Mouse (Mus musculus): ENCODE results near the gene Abcc4. TPM values are rescaled to one million over a fixed set of nuclear protein-coding genes. Genes with fewer than 3 reads are reported as not detected.

Abcc4 gene
- polyA plus RNA-seq, 1 experiment from 2014 or later, result 2.0 TPM

DNA sequence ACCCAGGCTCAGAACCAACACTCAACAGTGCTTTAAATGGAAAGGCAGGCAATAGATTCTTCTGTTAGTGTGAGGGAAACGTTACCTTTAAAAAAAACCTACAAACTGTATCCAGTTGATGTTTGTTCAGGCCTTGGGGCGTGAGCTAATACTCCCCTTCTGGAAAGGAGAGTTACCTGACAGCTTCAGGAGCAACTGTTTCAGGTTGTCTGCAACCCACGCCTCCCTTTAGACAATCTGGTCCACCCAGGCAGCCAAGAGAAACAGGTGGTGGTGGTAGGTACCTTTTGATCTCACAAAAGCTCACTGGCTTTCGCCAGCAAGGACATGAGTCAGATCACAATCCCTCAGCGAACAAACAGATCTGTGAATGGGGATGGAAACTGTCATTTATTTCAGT, 223.7 kb downstream of the Abcc4 start:
- H3K36me3 ChIP-seq (ENCODE audit: control insufficient read depth, insufficient read depth, low read length), result no peaks in the 10 kb centered on the region
- no peak overlapping the region for H3K27ac ChIP-seq (ENCODE audit: low read depth, low read length)
- 90% methylated on average over 5 of the region's 5 CpGs for WGBS
- H3K9me3 ChIP-seq (ENCODE audit: control insufficient read depth, low read length), result no peaks in the 10 kb centered on the region
- no peaks in the 10 kb centered on the region for H3K4me1 ChIP-seq (ENCODE audit: control insufficient read depth, insufficient read depth, low read length)
- H3K27me3 ChIP-seq (ENCODE audit: control insufficient read depth, insufficient read depth, low read length), result no peaks in the 10 kb centered on the region
- no peak overlapping the region for H3K4me2 ChIP-seq (ENCODE audit: low read depth, low read length)
- no peak for ATAC-seq (ENCODE audit: low read depth)
- H3K4me3 ChIP-seq (ENCODE audit: low read depth, low read length), result no peak overlapping the region
- H3K9ac ChIP-seq (replicated peaks; ENCODE audit: low read depth, low read length), result no peak overlapping the region

DNA sequence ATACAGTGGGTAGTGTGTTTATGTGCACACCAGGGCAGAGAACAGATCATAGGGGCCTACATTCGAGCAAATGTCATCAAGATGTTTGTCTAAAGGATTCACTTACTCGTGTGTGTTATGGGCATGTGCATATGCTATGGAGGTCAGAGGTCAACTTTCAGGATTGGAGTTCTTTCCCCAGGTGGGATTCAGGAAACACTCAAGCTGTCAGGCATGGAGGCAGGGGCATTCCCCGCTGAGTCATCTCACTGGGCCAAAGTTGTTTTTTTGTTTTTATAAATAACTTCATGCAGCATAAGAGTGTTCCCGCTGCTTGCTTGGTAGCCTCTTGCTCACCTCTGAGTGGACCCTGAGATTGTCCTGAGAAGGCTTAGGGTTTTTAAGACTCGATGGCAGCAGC, 224.2 kb downstream of the Abcc4 start:
- Histone ChIP-seq H3K36me3 (ENCODE audit: control insufficient read depth, insufficient read depth, low read length) (no peaks in the 10 kb centered on the region), H3K27me3 (ENCODE audit: control insufficient read depth, insufficient read depth, low read length) (no peaks in the 10 kb centered on the region), H3K4me3 (ENCODE audit: low read depth, low read length) (no peak overlapping the region), H3K4me1 (ENCODE audit: control insufficient read depth, insufficient read depth, low read length) (no peaks in the 10 kb centered on the region), H3K9ac (replicated peaks; ENCODE audit: low read depth, low read length) (no peak overlapping the region), H3K27ac (ENCODE audit: low read depth, low read length) (no peak overlapping the region), H3K9me3 (ENCODE audit: control insufficient read depth, low read length) (no peaks in the 10 kb centered on the region), H3K4me2 (ENCODE audit: low read depth, low read length) (no peak overlapping the region)
- 81% methylated on average over 5 of the region's 5 CpGs for WGBS
- no peak for ATAC-seq (ENCODE audit: low read depth)

DNA sequence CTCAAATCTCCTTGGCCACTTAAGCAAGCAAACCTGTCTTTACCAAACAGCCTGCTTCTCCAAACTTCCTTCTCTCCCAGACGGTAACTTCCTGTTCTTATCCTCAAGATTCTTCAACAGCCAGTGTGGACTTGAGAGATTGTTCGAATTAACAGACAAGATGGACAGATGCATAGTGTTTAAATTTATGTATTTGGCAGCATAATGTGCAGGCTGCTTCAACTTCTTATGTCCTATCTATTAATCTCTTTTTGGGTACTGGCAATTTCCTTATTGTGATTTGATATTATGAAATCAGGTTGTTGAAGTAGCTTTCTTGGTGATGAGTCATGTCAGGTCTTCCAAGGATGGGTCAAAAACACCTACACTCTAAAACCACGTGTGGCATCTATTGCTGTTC, 229.7 kb downstream of the Abcc4 start:
- Histone ChIP-seq H3K9ac (replicated peaks; ENCODE audit: low read depth, low read length) (no peak overlapping the region), H3K4me1 (ENCODE audit: control insufficient read depth, insufficient read depth, low read length) (peaks cover 10% of the 10 kb centered on the region), H3K4me2 (ENCODE audit: low read depth, low read length) (no peak overlapping the region), H3K27me3 (ENCODE audit: control insufficient read depth, insufficient read depth, low read length) (peaks cover 8% of the 10 kb centered on the region; the same call in 1 of the 2 replicates), H3K27ac (ENCODE audit: low read depth, low read length) (no peak overlapping the region), H3K4me3 (ENCODE audit: low read depth, low read length) (no peak overlapping the region), H3K36me3 (ENCODE audit: control insufficient read depth, insufficient read depth, low read length) (no peaks in the 10 kb centered on the region), H3K9me3 (ENCODE audit: control insufficient read depth, low read length) (no peaks in the 10 kb centered on the region)
- ATAC-seq (ENCODE audit: low read depth), result no peak
- 90% methylated on average over 3 of the region's 3 CpGs for WGBS

DNA sequence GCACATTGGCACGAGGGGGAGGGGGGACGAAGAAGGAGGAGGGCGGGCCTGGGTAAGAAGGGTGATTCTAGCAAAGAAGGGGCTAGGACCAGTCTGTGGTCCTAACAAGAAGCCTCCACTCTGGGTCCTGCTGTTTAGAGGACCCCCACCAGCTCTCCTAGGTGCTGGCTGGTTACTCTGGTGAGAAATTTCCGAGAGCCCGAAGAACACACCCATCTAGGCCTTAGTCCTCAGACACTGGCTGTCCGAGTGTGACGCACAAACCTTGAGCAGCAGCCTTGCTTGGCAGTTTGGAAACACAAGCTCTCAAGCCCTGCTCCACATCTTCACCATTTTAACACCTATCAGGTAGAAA, 230.9 kb downstream of the Abcc4 start:
- no peak for ATAC-seq (ENCODE audit: low read depth)

DNA sequence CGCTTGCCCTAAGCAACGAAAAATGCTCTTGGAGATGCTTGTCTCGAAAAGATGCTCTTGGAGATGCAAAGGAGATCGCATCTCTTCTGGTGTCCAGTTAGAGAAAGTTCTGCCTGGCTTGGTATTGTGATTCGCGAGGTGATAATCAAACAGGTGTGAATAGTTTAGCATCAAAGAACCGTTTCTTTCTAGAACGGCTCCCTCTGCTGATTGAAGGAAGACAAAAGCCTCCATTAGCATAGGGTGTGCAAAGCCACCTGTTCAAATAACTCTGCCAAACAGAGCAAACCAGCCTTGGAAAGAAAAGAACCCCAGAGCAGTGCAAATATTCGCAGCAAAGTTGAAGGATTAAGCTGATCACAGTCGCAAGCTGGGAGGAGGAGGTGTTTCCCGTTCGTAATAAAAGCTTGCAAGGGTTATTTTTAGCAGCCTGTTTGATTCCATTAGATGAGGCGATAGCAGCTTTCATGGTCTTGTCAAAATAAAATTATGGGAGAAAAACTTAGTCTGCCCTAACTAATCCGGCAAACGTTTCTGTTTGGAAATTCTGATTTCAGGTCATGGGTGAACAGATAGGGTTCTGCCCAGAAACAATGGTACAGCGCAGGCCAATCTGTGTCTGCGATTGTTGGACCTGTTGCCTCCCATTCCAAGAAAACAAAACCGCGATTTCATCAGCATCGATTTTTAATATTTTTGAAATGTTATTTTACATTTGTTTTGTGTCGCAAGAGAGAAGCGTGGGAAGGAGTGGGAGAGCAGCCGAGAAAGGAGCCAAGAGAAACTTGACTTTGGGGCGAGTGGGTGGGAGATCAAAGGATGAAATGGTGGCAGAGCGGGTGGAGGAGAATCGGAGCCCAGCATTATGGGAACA, 231.6 kb downstream of the Abcc4 start:
- peak overlapping the region; percentile 47 for H3K4me3 ChIP-seq (ENCODE audit: low read depth, low read length)
- peak overlapping the region; percentile 96 for H3K4me2 ChIP-seq (ENCODE audit: low read depth, low read length)
- peaks cover 8% of the 10 kb centered on the region; the same call in 1 of the 2 replicates for H3K27me3 ChIP-seq (ENCODE audit: control insufficient read depth, insufficient read depth, low read length)
- peak; percentile 50; the same call in 1 of the 2 replicates for ATAC-seq (ENCODE audit: low read depth)
- H3K9ac ChIP-seq (replicated peaks; ENCODE audit: low read depth, low read length), result peak overlapping the region; percentile 33
- H3K9me3 ChIP-seq (ENCODE audit: control insufficient read depth, low read length), result no peaks in the 10 kb centered on the region
- H3K4me1 ChIP-seq (ENCODE audit: control insufficient read depth, insufficient read depth, low read length), result peaks cover 10% of the 10 kb centered on the region
- 17% methylated on average over 26 of the region's 26 CpGs for WGBS
- no peak overlapping the region for H3K27ac ChIP-seq (ENCODE audit: low read depth, low read length)
- H3K36me3 ChIP-seq (ENCODE audit: control insufficient read depth, insufficient read depth, low read length), result no peaks in the 10 kb centered on the region

More for the DNA sequence above, 230.9 kb downstream of the Abcc4 start:
- Histone ChIP-seq H3K27me3 (ENCODE audit: control insufficient read depth, insufficient read depth, low read length) (peaks cover 8% of the 10 kb centered on the region; the same call in 1 of the 2 replicates), H3K4me1 (ENCODE audit: control insufficient read depth, insufficient read depth, low read length) (peaks cover 10% of the 10 kb centered on the region), H3K27ac (ENCODE audit: low read depth, low read length) (no peak overlapping the region), H3K36me3 (ENCODE audit: control insufficient read depth, insufficient read depth, low read length) (no peaks in the 10 kb centered on the region), H3K4me3 (ENCODE audit: low read depth, low read length) (no peak overlapping the region), H3K9ac (replicated peaks; ENCODE audit: low read depth, low read length) (no peak overlapping the region), H3K9me3 (ENCODE audit: control insufficient read depth, low read length) (no peaks in the 10 kb centered on the region), H3K4me2 (ENCODE audit: low read depth, low read length) (no peak overlapping the region)
- 50% methylated on average over 7 of the region's 7 CpGs for WGBS

DNA sequence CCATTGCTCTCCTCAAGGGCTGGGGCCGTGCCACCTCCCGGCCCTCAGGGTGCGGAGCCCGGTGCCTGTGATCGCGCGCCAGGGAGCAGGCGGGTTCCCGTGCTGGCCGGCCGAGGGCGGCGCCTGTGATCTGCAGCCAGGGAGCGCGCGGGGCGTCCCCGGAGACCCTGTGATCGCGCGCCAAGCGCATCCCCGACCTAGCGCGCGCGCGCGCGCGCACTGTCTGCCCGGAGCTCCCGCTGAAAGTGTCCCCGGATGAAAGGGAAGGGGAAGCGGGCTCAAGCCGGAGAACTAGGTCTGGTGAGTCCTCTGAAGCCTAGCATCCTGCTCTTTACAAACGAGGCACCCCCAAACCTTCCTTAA, 232.2 kb downstream of the Abcc4 start:
- 2% methylated on average over 36 of the region's 37 CpGs for WGBS
- peak overlapping the region; percentile 47 for H3K4me3 ChIP-seq (ENCODE audit: low read depth, low read length)
- peak; percentile 73; the same call in 1 of the 2 replicates for ATAC-seq (ENCODE audit: low read depth)
- H3K4me2 ChIP-seq (ENCODE audit: low read depth, low read length), result peak overlapping the region; percentile 96
- no peaks in the 10 kb centered on the region for H3K9me3 ChIP-seq (ENCODE audit: control insufficient read depth, low read length)
- peaks cover 8% of the 10 kb centered on the region; the same call in 1 of the 2 replicates for H3K27me3 ChIP-seq (ENCODE audit: control insufficient read depth, insufficient read depth, low read length)
- H3K27ac ChIP-seq (ENCODE audit: low read depth, low read length), result no peak overlapping the region
- H3K9ac ChIP-seq (replicated peaks; ENCODE audit: low read depth, low read length), result peak overlapping the region; percentile 33
- peaks cover 10% of the 10 kb centered on the region for H3K4me1 ChIP-seq (ENCODE audit: control insufficient read depth, insufficient read depth, low read length)
- H3K36me3 ChIP-seq (ENCODE audit: control insufficient read depth, insufficient read depth, low read length), result no peaks in the 10 kb centered on the region

DNA sequence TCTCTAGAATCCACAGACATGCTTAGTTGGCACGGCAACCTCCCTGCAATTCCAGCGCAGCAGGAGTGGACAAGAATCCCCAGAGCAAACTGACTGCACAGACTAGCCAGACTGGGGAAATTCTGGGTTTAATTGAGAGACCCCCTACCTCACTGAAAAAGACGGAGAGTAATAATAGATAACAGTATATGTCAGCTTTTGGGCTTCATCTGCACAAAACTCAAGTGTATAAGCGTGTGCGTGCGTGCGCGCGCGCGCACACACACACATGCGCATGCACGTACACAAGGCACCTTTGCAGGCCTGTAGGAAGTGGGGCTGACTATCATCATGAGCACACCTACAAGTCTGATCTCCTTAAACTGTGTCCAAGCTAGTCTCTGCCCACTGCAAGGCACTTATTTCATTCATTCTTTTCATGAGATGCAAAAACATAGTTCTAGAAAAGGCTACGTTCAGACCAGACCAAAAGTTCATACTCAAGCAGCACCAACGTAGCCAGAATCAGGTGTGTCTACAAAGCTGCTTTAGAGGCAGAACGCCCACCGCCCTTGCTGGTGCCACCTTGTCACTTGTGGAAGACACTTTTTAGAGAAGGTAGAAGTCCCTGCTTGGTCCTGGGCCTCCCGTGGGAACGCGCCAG, 232.7 kb downstream of the Abcc4 start:
- Histone ChIP-seq H3K9me3 (ENCODE audit: control insufficient read depth, low read length) (no peaks in the 10 kb centered on the region), H3K27me3 (ENCODE audit: control insufficient read depth, insufficient read depth, low read length) (peaks cover 8% of the 10 kb centered on the region; the same call in 1 of the 2 replicates), H3K9ac (replicated peaks; ENCODE audit: low read depth, low read length) (peak overlapping the region; percentile 33), H3K27ac (ENCODE audit: low read depth, low read length) (no peak overlapping the region), H3K4me2 (ENCODE audit: low read depth, low read length) (peak overlapping the region; percentile 96), H3K36me3 (ENCODE audit: control insufficient read depth, insufficient read depth, low read length) (no peaks in the 10 kb centered on the region), H3K4me1 (ENCODE audit: control insufficient read depth, insufficient read depth, low read length) (peaks cover 10% of the 10 kb centered on the region), H3K4me3 (ENCODE audit: low read depth, low read length) (peak overlapping the region; percentile 47)
- WGBS, result 9% methylated on average over 20 of the region's 20 CpGs
- peak; percentile 54; the same call in 1 of the 2 replicates for ATAC-seq (ENCODE audit: low read depth)

DNA sequence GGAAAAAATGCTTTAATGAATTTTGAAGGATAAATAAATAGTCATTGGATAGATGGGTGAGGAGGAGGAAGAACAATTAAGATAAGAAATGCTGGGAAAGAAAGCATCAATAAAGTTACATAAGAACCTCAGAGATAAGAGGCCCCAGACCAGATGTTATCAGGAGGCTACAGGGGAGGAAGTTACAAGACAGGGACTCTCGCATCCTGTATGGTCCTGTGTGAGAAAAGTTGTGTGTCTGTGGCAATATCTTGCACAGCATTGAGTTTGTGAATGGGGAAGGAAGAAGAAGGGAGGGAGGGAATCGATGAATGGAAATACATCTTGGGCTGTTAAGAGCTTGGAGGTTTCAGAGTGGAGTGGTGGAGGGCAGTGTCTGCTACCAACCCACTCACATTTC, 240.7 kb downstream of the Abcc4 start:
- Histone ChIP-seq H3K36me3 (ENCODE audit: control insufficient read depth, insufficient read depth, low read length) (no peaks in the 10 kb centered on the region), H3K4me3 (ENCODE audit: low read depth, low read length) (no peak overlapping the region), H3K9ac (replicated peaks; ENCODE audit: low read depth, low read length) (no peak overlapping the region), H3K4me2 (ENCODE audit: low read depth, low read length) (no peak overlapping the region), H3K9me3 (ENCODE audit: control insufficient read depth, low read length) (no peaks in the 10 kb centered on the region), H3K27ac (ENCODE audit: low read depth, low read length) (no peak overlapping the region), H3K27me3 (ENCODE audit: control insufficient read depth, insufficient read depth, low read length) (no peaks in the 10 kb centered on the region), H3K4me1 (ENCODE audit: control insufficient read depth, insufficient read depth, low read length) (no peaks in the 10 kb centered on the region)
- ATAC-seq (ENCODE audit: low read depth), result no peak
- 92% methylated on average over 2 of the region's 2 CpGs for WGBS

DNA sequence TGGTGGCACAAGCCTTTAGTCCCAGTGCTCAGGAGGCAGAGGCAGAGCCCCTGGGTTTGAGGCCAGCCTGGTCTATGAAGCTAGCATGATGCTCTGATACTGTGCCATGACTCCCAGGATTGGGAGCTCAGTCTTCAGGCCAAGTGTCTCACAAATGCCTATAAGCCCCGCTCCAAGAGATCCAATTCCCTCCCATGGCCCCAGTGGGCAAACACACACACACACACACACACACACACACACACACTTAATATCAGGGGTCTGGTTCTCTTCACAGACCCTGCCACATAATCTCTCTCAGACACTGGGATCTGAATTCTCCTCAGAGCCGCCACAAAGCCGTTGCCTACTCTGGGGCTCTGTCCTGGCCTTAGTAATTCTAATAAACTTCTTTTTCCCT, 241.6 kb downstream of the Abcc4 start:
- ATAC-seq (ENCODE audit: low read depth), result no peak
- Histone ChIP-seq H3K36me3 (ENCODE audit: control insufficient read depth, insufficient read depth, low read length) (no peaks in the 10 kb centered on the region), H3K27me3 (ENCODE audit: control insufficient read depth, insufficient read depth, low read length) (no peaks in the 10 kb centered on the region), H3K4me1 (ENCODE audit: control insufficient read depth, insufficient read depth, low read length) (no peaks in the 10 kb centered on the region), H3K4me3 (ENCODE audit: low read depth, low read length) (no peak overlapping the region), H3K9ac (replicated peaks; ENCODE audit: low read depth, low read length) (no peak overlapping the region), H3K9me3 (ENCODE audit: control insufficient read depth, low read length) (no peaks in the 10 kb centered on the region), H3K27ac (ENCODE audit: low read depth, low read length) (no peak overlapping the region), H3K4me2 (ENCODE audit: low read depth, low read length) (no peak overlapping the region)
- WGBS, result 91% methylated on average over 3 of the region's 3 CpGs
